Mouse (Mus musculus) ES-E14 (cell line): ENCODE data around the gene Dnase1l3.

Source experiments
- CHD2 ChIP-seq: IDR thresholded peaks from 2 replicates; pipeline ENCODE4 v1.6.1; 2014; ENCODE audit warnings: mild to moderate bottlenecking, low read depth, low read length, inconsistent platforms
- HCFC1 ChIP-seq: IDR thresholded peaks from 2 replicates; pipeline ENCODE4 v1.6.1; 2012; ENCODE audit warnings: low read length, inconsistent platforms, borderline replicate concordance; ENCODE audit not compliant: insufficient read depth
- MAFK ChIP-seq: IDR thresholded peaks from 2 replicates; pipeline ENCODE4 v1.6.1; 2014; ENCODE audit warnings: mild to moderate bottlenecking, low read depth, low read length, inconsistent platforms; ENCODE audit not compliant: insufficient read depth
- ZNF384 ChIP-seq: IDR thresholded peaks from 2 replicates; pipeline ENCODE4 v1.6.1; 2012; ENCODE audit warnings: low read depth, low read length, inconsistent platforms

DNA sequence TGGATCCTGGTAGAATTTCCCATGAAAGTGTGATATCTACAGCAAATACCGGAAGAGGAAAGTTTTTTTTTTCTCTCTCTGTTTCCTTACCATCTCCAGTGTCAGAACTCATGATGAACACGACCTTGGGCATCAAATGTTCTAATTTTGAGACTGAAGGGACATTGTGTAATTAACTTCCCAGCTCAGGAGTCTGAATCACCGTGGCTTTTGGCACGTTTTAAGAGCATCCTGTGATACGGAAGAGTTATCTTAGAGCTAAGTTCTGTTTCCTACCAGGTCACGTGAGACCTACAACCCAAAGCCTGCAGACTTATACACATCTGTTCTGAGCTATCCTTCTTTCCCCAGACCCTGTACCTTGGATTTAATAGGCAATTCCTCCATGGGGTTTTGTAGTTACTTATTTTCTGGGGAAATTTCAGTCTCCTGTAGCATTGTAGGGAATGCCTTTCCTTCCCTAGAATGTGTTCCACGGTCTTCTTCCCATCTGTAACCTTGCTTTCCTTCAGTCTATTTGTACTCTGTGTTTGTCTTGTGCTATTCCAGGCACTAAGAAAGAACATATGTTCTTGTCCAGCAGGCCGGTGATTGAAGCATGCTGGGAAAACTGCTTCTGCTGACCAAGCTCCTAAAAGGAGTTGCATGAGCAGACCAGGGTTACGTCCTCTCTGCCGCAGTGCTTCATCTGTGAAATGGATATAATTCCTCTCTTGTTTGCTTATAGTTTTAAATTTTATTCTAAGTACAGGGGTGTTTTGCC lies 32.6 kb upstream of the Dnase1l3 start:
- TF ChIP-seq HCFC1: no peak
- TF ChIP-seq CHD2: no peak
- TF ChIP-seq ZNF384: no peak
- no peak for TF ChIP-seq MAFK
